Mouse (Mus musculus): ENCODE results near the gene Dop1b. TPM values are rescaled to one million over a fixed set of nuclear protein-coding genes. Genes with fewer than 3 reads are reported as not detected.

Dop1b gene
- 47.9 and 48.3 TPM in 2 replicates for polyA plus RNA-seq (2012; rRNA removed; ENCODE audit: low replicate concordance)

DNA sequence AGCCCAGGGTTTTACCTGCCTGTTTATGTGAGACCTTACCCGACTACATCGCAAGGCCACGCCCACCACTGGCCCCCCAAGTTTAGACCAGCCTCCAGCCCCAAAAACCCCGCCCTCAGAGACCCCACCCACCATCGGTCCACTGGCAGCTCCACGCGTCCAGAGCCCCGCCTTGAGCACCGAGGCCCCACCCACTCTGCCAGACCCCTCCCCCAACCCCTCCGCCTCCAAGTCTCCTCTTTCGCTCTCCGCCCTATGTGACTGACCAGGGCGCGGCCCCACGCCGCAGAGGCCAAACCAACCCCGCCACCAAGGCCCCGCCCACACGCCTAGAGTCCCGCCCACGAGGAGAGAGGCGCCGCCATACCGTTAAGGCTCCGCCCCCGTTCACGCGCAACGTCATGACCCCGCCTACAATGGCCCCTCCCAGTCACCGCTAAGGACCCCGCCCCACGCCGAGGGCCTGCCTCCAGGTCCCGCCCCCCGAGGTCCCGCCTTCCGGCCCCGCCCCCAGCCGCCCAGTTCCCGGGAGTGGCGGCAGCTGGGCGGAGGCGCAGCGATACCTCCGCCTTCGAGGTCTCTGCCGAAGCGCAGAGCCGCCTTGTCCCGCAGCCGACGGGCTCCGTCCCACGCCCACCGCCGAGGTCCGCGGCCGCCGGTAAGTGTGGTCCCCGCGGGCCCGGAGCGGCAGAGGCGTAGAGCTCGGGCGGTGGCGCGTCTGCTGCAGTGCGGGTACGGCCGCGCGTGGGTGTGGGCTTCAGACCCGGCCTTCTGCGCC lies at the start of gene Dop1b:
Gene Dop1b (plus strand): TSS at position 494 of the 778 bp plus-strand sequence.

DNA sequence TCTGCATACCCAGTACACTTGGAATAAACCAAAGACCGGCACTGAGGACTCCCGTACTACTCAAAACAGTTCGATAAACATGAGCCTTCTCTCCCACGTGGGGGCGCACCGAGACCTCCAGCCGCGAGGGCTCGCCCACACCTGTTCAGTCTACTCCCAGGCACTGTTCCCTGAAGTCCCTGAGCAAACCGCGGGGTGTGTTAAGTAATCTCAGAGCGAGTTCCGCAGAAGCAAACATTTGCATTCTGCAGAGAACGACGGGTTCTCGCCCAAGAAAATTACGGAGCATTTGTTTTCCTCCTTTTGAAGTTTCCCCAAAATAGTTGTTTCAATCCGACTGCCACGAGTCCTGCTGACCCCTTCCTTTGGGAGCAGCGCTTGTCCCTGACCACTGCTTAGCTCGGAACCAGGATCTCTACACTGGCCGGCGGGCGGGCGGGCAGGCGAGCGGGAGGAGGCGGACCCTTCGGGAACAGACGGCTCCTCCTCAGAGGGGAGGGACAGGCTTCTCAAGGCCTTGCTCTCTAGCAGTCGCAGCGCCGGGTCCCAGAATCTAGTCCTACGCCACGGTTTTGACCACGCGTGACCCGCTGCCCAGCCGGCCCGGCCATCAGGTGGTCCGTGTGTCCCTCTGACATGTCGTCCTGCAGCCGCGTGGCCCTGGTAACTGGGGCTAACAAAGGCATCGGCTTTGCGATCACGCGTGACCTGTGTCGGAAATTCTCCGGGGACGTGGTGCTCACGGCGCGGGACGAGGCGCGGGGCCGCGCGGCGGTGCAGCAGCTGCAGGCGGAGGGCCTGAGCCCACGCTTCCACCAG lies 28.8 kb upstream of the Dop1b start, which contains the start of gene Cbr3:
Gene Cbr3 (plus strand): TSS at position 527 of the 819 bp plus-strand sequence.

DNA sequence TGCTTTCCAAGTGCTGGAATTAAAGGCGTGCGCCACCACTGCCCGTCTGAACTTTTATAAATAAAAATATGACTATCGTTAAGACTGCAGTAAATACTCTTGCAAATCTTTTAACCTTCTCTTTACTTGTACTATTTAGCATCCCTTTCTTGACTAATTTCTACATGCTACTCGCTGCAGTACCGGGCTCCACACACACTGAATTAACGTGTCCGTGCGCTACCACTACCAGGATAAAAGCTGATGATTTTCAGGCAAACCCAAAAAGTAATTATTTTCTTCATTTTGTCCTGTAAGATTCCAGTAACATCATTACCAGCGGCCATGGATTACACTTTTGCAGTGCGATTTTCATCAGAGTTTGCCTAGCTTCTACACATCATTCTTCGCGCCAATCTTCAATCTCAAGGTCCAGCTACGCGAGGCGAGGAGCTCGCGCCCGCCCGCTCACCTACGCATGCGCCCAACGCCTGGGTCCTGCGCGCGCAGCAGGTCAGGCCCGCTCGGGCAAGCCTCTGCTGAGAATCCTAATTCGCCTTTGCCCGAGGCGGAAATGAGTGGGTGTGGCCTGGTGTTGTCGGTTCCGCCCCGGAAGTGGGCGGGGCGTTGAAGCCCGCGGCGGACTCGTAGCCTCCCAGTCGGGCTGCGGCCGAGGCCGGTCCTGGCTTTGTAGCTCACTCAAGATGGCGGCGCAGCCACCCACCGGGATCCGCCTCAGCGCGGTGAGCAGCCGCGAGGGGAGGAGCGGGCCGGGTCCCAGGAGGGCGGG lies 120.1 kb downstream of the Dop1b start, which contains the start of gene Morc3:
Gene Morc3 (plus strand): TSS at position 495 of the 769 bp plus-strand sequence.

Other genes starting within 250 kb of the Dop1b start
- 9.4 and 9.8 TPM in 2 replicates for gene Setd4, start 107.8 kb upstream of the Dop1b start, polyA plus RNA-seq (2012; rRNA removed; ENCODE audit: low replicate concordance)
- 71.4 and 115 TPM in 2 replicates for gene Cbr1, start 106.1 kb upstream of the Dop1b start, polyA plus RNA-seq (2012; rRNA removed; ENCODE audit: low replicate concordance)
- gene Gm5678, start 83.8 kb upstream of the Dop1b start, polyA plus RNA-seq (2012; rRNA removed; ENCODE audit: low replicate concordance), result not detected in 2 replicates
- 8.7 and 23.0 TPM in 2 replicates for gene Cbr3, start 28.7 kb upstream of the Dop1b start, polyA plus RNA-seq (2012; rRNA removed; ENCODE audit: low replicate concordance)
- 5.0 and 10.6 TPM in 2 replicates for gene Morc3, start 120.2 kb downstream of the Dop1b start, polyA plus RNA-seq (2012; rRNA removed; ENCODE audit: low replicate concordance)
- gene Chaf1b, start 172.0 kb downstream of the Dop1b start, polyA plus RNA-seq (2012; rRNA removed; ENCODE audit: low replicate concordance), result 2.5 and 2.7 TPM in 2 replicates